Mouse (Mus musculus): ENCODE measurements around the gene Tango6.

DNA sequence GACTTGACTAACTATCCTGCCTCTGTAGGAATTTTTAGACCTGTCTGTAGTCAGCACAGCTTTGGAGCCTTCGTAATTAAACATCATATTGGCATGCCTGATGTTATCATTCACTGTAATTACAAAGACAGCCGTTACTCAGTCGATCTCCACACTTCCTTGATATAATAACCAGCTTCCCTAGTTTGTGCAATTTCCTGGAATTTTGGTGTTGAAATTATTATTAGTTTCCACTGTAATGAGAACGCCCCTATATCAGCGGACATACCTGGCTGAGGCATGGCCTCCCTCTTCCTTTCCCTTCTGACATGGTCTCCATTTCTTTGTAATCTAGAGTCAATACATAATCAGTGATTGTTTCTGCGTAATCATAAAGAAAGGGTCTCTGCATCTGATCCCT, 89.2 kb downstream of the Tango6 start:
- TF ChIP-seq CTCF (IDR thresholded peaks at IDR 0.05; ENCODE audit: extremely low read depth, insufficient read length, insufficient replicate concordance, low read depth, low read length) (no peak), POLR2A (IDR thresholded peaks at IDR 0.05; ENCODE audit: low read depth, low read length) (no peak)
